Mouse (Mus musculus): Measurements from ENCODE around the gene Faf1.
A peak's percentile ranks its signal among the peaks of the same experiment; 100 is the strongest.
"Not testable (repeated sequence)": the region's sequence is repeated elsewhere in the genome, so short reads cannot be mapped to it uniquely, and the experiment has no call there.

Gene Faf1

GRCm38 (mm10) chr4:109665101-109665981, 11.0 kb upstream of the Faf1 start:
- peak; percentile 42 for DNase-seq (ENCODE audit: low read depth, low spot score)

- DNase-seq (ENCODE audit: low read depth, low spot score) = no peak
These were observed 10.4 kb upstream of the Faf1 start for GRCm38 (mm10) chr4:109665982-109666460.

- DNase-seq (ENCODE audit: low read depth, low spot score) = peak; percentile 69
These were observed 9.7 kb upstream of the Faf1 start, which contains the start of gene Cdkn2c for GRCm38 (mm10) chr4:109666461-109667269. Gene Cdkn2c (minus strand): TSS chr4:109667189.

GRCm38 (mm10) chr4:109667518-109667917, 8.9 kb upstream of the Faf1 start:
- DNase-seq (ENCODE audit: low read depth, low spot score) = no peak

- no peak for DNase-seq (ENCODE audit: low read depth, low spot score)
These were observed 6.2 kb upstream of the Faf1 start for GRCm38 (mm10) chr4:109670213-109670612.

- no peak for DNase-seq (ENCODE audit: low read depth, low spot score)
These were observed 4.4 kb upstream of the Faf1 start for GRCm38 (mm10) chr4:109671941-109672340.

- DNase-seq (ENCODE audit: low read depth, low spot score) = no peak
These were observed 2.3 kb upstream of the Faf1 start for GRCm38 (mm10) chr4:109674097-109674496.

- DNase-seq (ENCODE audit: low read depth, low spot score) = no peak
These were observed 833 bp downstream of the Faf1 start for GRCm38 (mm10) chr4:109677221-109677620.

- DNase-seq (ENCODE audit: low read depth, low spot score) = peak; percentile 37
These were observed 7.2 kb downstream of the Faf1 start for GRCm38 (mm10) chr4:109683561-109683960.

- DNase-seq (ENCODE audit: low read depth, low spot score) = no peak
These were observed 16.3 kb downstream of the Faf1 start for GRCm38 (mm10) chr4:109692674-109693073.

- not testable (repeated sequence) for DNase-seq (ENCODE audit: low read depth, low spot score)
These were observed 24.3 kb downstream of the Faf1 start for GRCm38 (mm10) chr4:109700727-109701126.

- DNase-seq (ENCODE audit: low read depth, low spot score) = peak; percentile 6
These were observed 27.2 kb downstream of the Faf1 start for GRCm38 (mm10) chr4:109703568-109703967.

- DNase-seq (ENCODE audit: low read depth, low spot score) = no peak
These were observed 29.0 kb downstream of the Faf1 start for GRCm38 (mm10) chr4:109705349-109705748.

GRCm38 (mm10) chr4:109719281-109719680, 42.9 kb downstream of the Faf1 start:
- DNase-seq (ENCODE audit: low read depth, low spot score) = no peak

- peak; percentile 23 for DNase-seq (ENCODE audit: low read depth, low spot score)
These were observed 52.9 kb downstream of the Faf1 start for GRCm38 (mm10) chr4:109729281-109729680.

GRCm38 (mm10) chr4:109735754-109736153, 59.4 kb downstream of the Faf1 start:
- DNase-seq (ENCODE audit: low read depth, low spot score) = no peak

GRCm38 (mm10) chr4:109743984-109744383, 67.6 kb downstream of the Faf1 start:
- DNase-seq (ENCODE audit: low read depth, low spot score) = no peak

GRCm38 (mm10) chr4:109759031-109759430, 82.6 kb downstream of the Faf1 start:
- DNase-seq (ENCODE audit: low read depth, low spot score) = peak; percentile 20

- no peak for DNase-seq (ENCODE audit: low read depth, low spot score)
These were observed 83.5 kb downstream of the Faf1 start for GRCm38 (mm10) chr4:109759901-109760300.

GRCm38 (mm10) chr4:109760501-109760900, 84.1 kb downstream of the Faf1 start:
- DNase-seq (ENCODE audit: low read depth, low spot score) = no peak

- DNase-seq (ENCODE audit: low read depth, low spot score) = no peak
These were observed 86.5 kb downstream of the Faf1 start for GRCm38 (mm10) chr4:109762768-109763501.

GRCm38 (mm10) chr4:109769071-109769470, 92.7 kb downstream of the Faf1 start:
- no peak for DNase-seq (ENCODE audit: low read depth, low spot score)
